Mouse (Mus musculus): Measurements from ENCODE around the gene Gpm6b. TPM values are rescaled to one million over a fixed set of nuclear protein-coding genes. Genes with fewer than 3 reads are reported as not detected.

Gene Gpm6b
- polyA plus RNA-seq, 1 experiment = 2.4 TPM

DNA sequence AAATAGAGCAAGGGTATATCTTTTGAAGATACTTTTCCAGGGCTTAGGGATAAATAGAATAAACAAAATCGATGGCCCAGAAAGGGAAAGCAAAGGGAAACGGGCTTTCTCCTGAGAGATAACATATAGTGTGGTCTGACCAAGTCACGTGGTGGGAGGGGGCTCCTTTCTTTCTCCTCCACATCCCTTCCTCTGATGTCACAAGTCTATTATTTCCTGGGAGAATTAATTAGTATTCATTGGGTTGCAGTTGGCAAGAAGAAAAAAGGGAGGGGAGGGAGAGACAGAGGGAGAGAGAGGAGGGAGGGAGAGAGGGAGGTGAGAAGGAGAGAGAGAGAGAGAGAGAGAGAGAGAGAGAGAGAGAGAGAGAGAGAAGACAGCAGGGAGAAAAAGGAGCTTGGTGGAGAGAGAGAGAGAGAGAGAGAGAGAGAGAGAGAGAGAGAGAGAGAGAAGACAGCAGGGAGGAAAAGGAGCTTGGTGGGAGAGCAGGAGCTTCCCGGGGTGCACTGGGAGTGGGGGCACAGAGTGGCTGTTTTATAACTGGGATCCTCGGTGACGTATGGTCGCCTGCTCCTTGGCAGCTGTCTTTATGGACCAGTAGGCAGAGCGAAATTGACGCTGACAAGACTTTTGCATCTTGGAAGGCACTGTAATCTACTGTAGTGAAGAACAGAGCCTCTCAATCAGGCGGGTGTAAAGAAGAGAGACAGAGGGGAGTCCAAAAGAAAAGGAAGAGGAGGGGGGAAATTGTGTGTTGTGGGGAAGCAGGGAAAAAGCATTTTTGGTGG, 105.7 kb downstream of the Gpm6b start:
- H3K4me1 ChIP-seq (replicated peaks; ENCODE audit: control insufficient read depth, insufficient read depth, low read length) = no peaks in the 10 kb centered on the region
- no peak overlapping the region for H3K4me3 ChIP-seq (ENCODE audit: control insufficient read depth, insufficient read depth, low read length)
- DNase-seq = no peak
- H3K36me3 ChIP-seq (ENCODE audit: control insufficient read depth, insufficient read depth, low read length) = no peaks in the 10 kb centered on the region
- H3K27ac ChIP-seq (ENCODE audit: control insufficient read depth, insufficient read depth, low read length) = no peak overlapping the region
- no peaks in the 10 kb centered on the region for H3K27me3 ChIP-seq (ENCODE audit: control insufficient read depth, insufficient read depth, low read length)
- no peak for TF ChIP-seq POLR2A (IDR thresholded peaks at IDR 0.05; ENCODE audit: control insufficient read depth, extremely low read depth, insufficient read depth, low read length, poor library complexity)
- no peak for TF ChIP-seq CTCF (IDR thresholded peaks at IDR 0.05; ENCODE audit: borderline replicate concordance, control insufficient read depth, extremely low read depth, insufficient read depth, low read length, poor library complexity)
- 77% methylated on average over 10 of the region's 10 CpGs for WGBS

DNA sequence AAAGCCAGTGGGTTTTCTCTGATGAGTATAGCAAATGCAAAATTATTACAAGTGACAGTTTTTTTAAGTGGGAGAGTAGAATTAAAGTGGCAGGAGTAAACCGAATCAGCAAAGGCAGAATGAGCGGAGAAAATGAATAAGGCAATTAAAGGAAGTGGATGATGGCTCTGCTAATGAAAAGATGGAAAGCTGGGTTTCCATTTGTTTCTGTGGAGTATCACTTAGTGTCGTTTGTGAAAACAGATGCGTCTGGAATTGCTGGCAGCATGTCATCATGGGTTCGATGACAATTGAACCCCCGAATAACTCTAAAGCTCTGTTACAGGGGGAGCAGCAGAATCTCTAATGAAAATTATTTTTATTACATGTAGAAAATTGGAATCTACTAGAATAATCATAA, 109.4 kb downstream of the Gpm6b start:
- Histone ChIP-seq H3K4me1 (replicated peaks; ENCODE audit: control insufficient read depth, insufficient read depth, low read length) (no peaks in the 10 kb centered on the region), H3K4me3 (ENCODE audit: control insufficient read depth, insufficient read depth, low read length) (no peak overlapping the region), H3K27ac (ENCODE audit: control insufficient read depth, insufficient read depth, low read length) (no peak overlapping the region), H3K36me3 (ENCODE audit: control insufficient read depth, insufficient read depth, low read length) (no peaks in the 10 kb centered on the region), H3K27me3 (ENCODE audit: control insufficient read depth, insufficient read depth, low read length) (no peaks in the 10 kb centered on the region)
- no peak for DNase-seq
- WGBS = 98% methylated on average over 6 of the region's 6 CpGs
- TF ChIP-seq POLR2A (IDR thresholded peaks at IDR 0.05; ENCODE audit: control insufficient read depth, extremely low read depth, insufficient read depth, low read length, poor library complexity) (no peak), CTCF (IDR thresholded peaks at IDR 0.05; ENCODE audit: borderline replicate concordance, control insufficient read depth, extremely low read depth, insufficient read depth, low read length, poor library complexity) (no peak)

DNA sequence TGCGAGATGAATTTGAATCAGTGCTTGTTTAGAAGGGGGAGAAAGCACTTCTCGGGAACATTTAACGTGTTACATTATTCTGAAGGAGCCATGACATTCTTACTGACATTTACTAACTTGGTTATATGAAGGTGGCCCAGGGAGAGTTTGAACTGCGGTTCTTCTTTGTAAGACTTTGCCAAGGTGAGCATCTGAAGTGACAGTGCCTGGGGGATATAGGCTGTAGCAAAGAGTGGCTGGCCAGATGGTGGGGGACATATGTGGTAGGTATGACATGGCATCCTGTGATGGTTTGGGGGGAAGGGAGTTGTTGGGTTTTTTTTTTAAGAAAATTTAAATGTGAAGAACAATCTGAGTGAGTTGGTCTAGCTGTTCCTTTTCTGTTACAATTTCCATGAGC, 109.9 kb downstream of the Gpm6b start:
- no peaks in the 10 kb centered on the region for H3K4me1 ChIP-seq (replicated peaks; ENCODE audit: control insufficient read depth, insufficient read depth, low read length)
- no peaks in the 10 kb centered on the region for H3K36me3 ChIP-seq (ENCODE audit: control insufficient read depth, insufficient read depth, low read length)
- WGBS = 92% methylated on average over 4 of the region's 4 CpGs
- H3K4me3 ChIP-seq (ENCODE audit: control insufficient read depth, insufficient read depth, low read length) = no peak overlapping the region
- no peak overlapping the region for H3K27ac ChIP-seq (ENCODE audit: control insufficient read depth, insufficient read depth, low read length)
- DNase-seq = no peak
- no peaks in the 10 kb centered on the region for H3K27me3 ChIP-seq (ENCODE audit: control insufficient read depth, insufficient read depth, low read length)
- TF ChIP-seq POLR2A (IDR thresholded peaks at IDR 0.05; ENCODE audit: control insufficient read depth, extremely low read depth, insufficient read depth, low read length, poor library complexity) (no peak), CTCF (IDR thresholded peaks at IDR 0.05; ENCODE audit: borderline replicate concordance, control insufficient read depth, extremely low read depth, insufficient read depth, low read length, poor library complexity) (no peak)

DNA sequence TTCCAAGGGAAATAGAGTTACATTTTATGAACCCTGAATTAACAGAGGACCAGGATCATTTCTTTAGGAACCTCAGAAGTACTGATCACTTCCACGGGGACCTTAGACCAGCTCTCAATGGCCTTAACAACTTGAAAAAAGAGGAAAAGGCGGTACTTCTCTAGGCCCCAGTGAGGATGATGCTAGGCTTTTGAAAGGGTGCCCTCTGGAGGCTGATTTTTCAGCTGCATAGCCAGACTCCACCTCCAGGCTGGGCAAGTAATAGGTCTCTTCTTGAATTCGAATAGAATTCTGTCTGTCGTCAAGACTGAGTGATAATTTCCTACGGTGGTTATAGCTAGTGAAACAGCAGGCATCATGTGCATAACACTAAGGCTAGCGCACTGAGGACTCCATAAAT, 113.1 kb downstream of the Gpm6b start:
- TF ChIP-seq CTCF (IDR thresholded peaks at IDR 0.05; ENCODE audit: borderline replicate concordance, control insufficient read depth, extremely low read depth, insufficient read depth, low read length, poor library complexity) (no peak), POLR2A (IDR thresholded peaks at IDR 0.05; ENCODE audit: control insufficient read depth, extremely low read depth, insufficient read depth, low read length, poor library complexity) (no peak)
- no peaks in the 10 kb centered on the region for H3K36me3 ChIP-seq (ENCODE audit: control insufficient read depth, insufficient read depth, low read length)
- peak; percentile 49 for DNase-seq
- no peak overlapping the region for H3K27ac ChIP-seq (ENCODE audit: control insufficient read depth, insufficient read depth, low read length)
- H3K4me3 ChIP-seq (ENCODE audit: control insufficient read depth, insufficient read depth, low read length) = no peak overlapping the region
- H3K4me1 ChIP-seq (replicated peaks; ENCODE audit: control insufficient read depth, insufficient read depth, low read length) = no peaks in the 10 kb centered on the region
- WGBS = 14% methylated on average over 6 of the region's 6 CpGs
- H3K27me3 ChIP-seq (ENCODE audit: control insufficient read depth, insufficient read depth, low read length) = no peaks in the 10 kb centered on the region

DNA sequence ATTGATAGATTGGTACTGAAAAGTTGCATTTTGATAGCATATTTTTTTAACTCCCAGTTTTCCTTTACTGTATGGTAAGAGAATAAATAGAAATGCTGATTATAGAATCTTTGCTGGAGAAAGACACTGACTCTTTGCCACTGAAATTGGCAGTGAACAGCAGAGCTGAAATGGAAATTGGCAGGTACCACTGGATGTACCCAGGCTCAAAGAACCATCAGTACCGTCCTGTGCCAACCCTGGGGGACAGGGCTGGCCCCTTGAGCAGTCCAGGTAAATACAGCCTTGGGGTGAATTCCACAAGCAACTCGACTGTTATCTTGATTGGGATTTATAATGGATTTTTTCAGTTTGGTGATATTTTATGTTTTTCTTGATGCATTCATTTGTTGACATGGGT, 114.7 kb downstream of the Gpm6b start:
- TF ChIP-seq CTCF (IDR thresholded peaks at IDR 0.05; ENCODE audit: borderline replicate concordance, control insufficient read depth, extremely low read depth, insufficient read depth, low read length, poor library complexity) (no peak), POLR2A (IDR thresholded peaks at IDR 0.05; ENCODE audit: control insufficient read depth, extremely low read depth, insufficient read depth, low read length, poor library complexity) (no peak)
- Histone ChIP-seq H3K4me3 (ENCODE audit: control insufficient read depth, insufficient read depth, low read length) (no peak overlapping the region), H3K36me3 (ENCODE audit: control insufficient read depth, insufficient read depth, low read length) (no peaks in the 10 kb centered on the region), H3K27ac (ENCODE audit: control insufficient read depth, insufficient read depth, low read length) (no peak overlapping the region), H3K4me1 (replicated peaks; ENCODE audit: control insufficient read depth, insufficient read depth, low read length) (no peaks in the 10 kb centered on the region), H3K27me3 (ENCODE audit: control insufficient read depth, insufficient read depth, low read length) (no peaks in the 10 kb centered on the region)
- WGBS = 85% methylated on average over 2 of the region's 2 CpGs
- DNase-seq = no peak

DNA sequence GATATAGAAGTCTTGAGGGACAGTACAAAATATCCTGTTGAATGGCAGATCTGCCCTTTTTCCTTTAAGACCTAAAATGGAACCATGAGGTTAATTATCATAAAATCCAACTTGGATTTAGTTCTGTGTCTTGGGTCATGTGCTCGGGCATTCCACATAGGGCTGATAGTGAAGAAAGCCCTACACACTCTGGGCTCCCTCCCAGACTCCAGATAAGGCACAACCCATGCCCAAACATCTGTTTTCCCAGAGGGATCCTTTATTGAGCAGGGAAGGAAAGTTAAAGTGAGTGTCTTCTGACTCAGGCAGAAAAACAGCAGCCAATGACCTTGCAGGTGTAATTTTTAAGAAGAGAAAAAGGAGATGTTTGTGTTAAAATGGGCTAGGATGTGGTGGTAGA, 116.2 kb downstream of the Gpm6b start:
- Histone ChIP-seq H3K4me3 (ENCODE audit: control insufficient read depth, insufficient read depth, low read length) (no peak overlapping the region), H3K4me1 (replicated peaks; ENCODE audit: control insufficient read depth, insufficient read depth, low read length) (no peaks in the 10 kb centered on the region), H3K27ac (ENCODE audit: control insufficient read depth, insufficient read depth, low read length) (no peak overlapping the region), H3K36me3 (ENCODE audit: control insufficient read depth, insufficient read depth, low read length) (no peaks in the 10 kb centered on the region), H3K27me3 (ENCODE audit: control insufficient read depth, insufficient read depth, low read length) (no peaks in the 10 kb centered on the region)
- DNase-seq = no peak
- no peak for TF ChIP-seq CTCF (IDR thresholded peaks at IDR 0.05; ENCODE audit: borderline replicate concordance, control insufficient read depth, extremely low read depth, insufficient read depth, low read length, poor library complexity)
- TF ChIP-seq POLR2A (IDR thresholded peaks at IDR 0.05; ENCODE audit: control insufficient read depth, extremely low read depth, insufficient read depth, low read length, poor library complexity) = no peak
- 100% methylated on average over 1 of the region's 1 CpGs for WGBS

Measured in thymus, adult 2 months (tissue).